Mouse (Mus musculus) leukemia stem cell, adult 10-12 weeks (primary cell): ENCODE results near the gene Serpinb9e. TPM values are rescaled to one million over a fixed set of nuclear protein-coding genes. Genes with fewer than 3 reads are reported as not detected.

ENCODE experiments used
- polyA plus RNA-seq: library from polyadenylated mRNA; stranded (reverse); fragments of >175 nt; gene quantifications from 2 replicates; pipeline ENCODE4 v1.2.3, GENCODE M21; 2012; ENCODE audit warnings: low replicate concordance

The Serpinb9e gene
- not detected in 2 replicates for polyA plus RNA-seq

GRCm38 (mm10) chr13:33249312-33249711, at the start of gene Serpinb9e:
TSS of gene Serpinb9e (plus strand) at chr13:33249612.

Other genes with a start within 250 kb of the Serpinb9e start
- 0.18 and 0.71 TPM in 2 replicates for gene Serpinb9, start 246.4 kb upstream of the Serpinb9e start, polyA plus RNA-seq
- 0.39 TPM in 1 of 2 replicates, not detected in the other for gene Serpinb9b, start 222.2 kb upstream of the Serpinb9e start, polyA plus RNA-seq
- gene Serpinb1b, start 171.0 kb upstream of the Serpinb9e start, polyA plus RNA-seq: not detected in 2 replicates
- not detected in 2 replicates for gene Serpinb9c, start 89.9 kb upstream of the Serpinb9e start, polyA plus RNA-seq
- not detected in 2 replicates for gene Serpinb9d, start 56.7 kb upstream of the Serpinb9e start, polyA plus RNA-seq
- not detected in 2 replicates for gene Serpinb9f, start 74.5 kb downstream of the Serpinb9e start, polyA plus RNA-seq
- gene Gm11397, start 146.1 kb downstream of the Serpinb9e start, polyA plus RNA-seq: not detected in 2 replicates
- not detected in 2 replicates for gene Serpinb9g, start 235.2 kb downstream of the Serpinb9e start, polyA plus RNA-seq